Mouse (Mus musculus): ENCODE measurements at regions not wholly inside any gene's neighbourhood (a gene's known extent, or its start where the extent isn't known, plus 50 kb on each side); places are given as distances from the start of the nearest gene placed in this dataset.

- no peak overlapping the region for H3K4me3 ChIP-seq
- 81% methylated on average over 10 of the region's 10 CpGs for WGBS
- H3K36me3 ChIP-seq, result no peaks in the 10 kb centered on the region
- no peak for ATAC-seq (ENCODE audit: low FRiP score, low read depth)
- no peaks in the 10 kb centered on the region for H3K27me3 ChIP-seq (replicated peaks)
- H3K27ac ChIP-seq, result no peak overlapping the region
- no peak overlapping the region for H3K9ac ChIP-seq
- H3K4me2 ChIP-seq (replicated peaks), result no peak overlapping the region
- 0 out of 2 replicates have a peak, but pooled peaks cover 5% of the 10 kb centered on the region for H3K9me3 ChIP-seq
- no peaks in the 10 kb centered on the region for H3K4me1 ChIP-seq
These were observed 56.1 kb downstream of the Gm4791 start for GRCm38 (mm10) chr9:47054595-47054994.

GRCm38 (mm10) chr9:47055558-47055957, 57.0 kb downstream of the Gm4791 start:
- H3K4me1 ChIP-seq, result no peaks in the 10 kb centered on the region
- H3K4me3 ChIP-seq, result no peak overlapping the region
- H3K9ac ChIP-seq, result no peak overlapping the region
- 65% methylated on average over 6 of the region's 6 CpGs for WGBS
- no peak overlapping the region for H3K27ac ChIP-seq
- ATAC-seq (ENCODE audit: low FRiP score, low read depth), result no peak
- H3K36me3 ChIP-seq, result no peaks in the 10 kb centered on the region
- H3K9me3 ChIP-seq, result no peaks in the 10 kb centered on the region
- H3K27me3 ChIP-seq (replicated peaks), result no peaks in the 10 kb centered on the region
- no peak overlapping the region for H3K4me2 ChIP-seq (replicated peaks)

GRCm38 (mm10) chr9:47059339-47060005, 60.9 kb downstream of the Gm4791 start:
- H3K27ac ChIP-seq, result no peak overlapping the region
- 83% methylated on average over 7 of the region's 7 CpGs for WGBS
- ATAC-seq (ENCODE audit: low FRiP score, low read depth), result no peak
- no peak overlapping the region for H3K9ac ChIP-seq
- H3K4me1 ChIP-seq, result 0 out of 2 replicates have a peak, but pooled peaks cover 3% of the 10 kb centered on the region
- H3K4me3 ChIP-seq, result no peak overlapping the region
- no peaks in the 10 kb centered on the region for H3K9me3 ChIP-seq
- H3K4me2 ChIP-seq (replicated peaks), result no peak overlapping the region
- no peaks in the 10 kb centered on the region for H3K27me3 ChIP-seq (replicated peaks)
- H3K36me3 ChIP-seq, result no peaks in the 10 kb centered on the region

- H3K36me3 ChIP-seq, result no peaks in the 10 kb centered on the region
- no peak overlapping the region for H3K4me2 ChIP-seq (replicated peaks)
- H3K27ac ChIP-seq, result no peak overlapping the region
- 0 out of 2 replicates have a peak, but pooled peaks cover 3% of the 10 kb centered on the region for H3K4me1 ChIP-seq
- ATAC-seq (ENCODE audit: low FRiP score, low read depth), result no peak
- H3K9ac ChIP-seq, result no peak overlapping the region
- 78% methylated on average over 2 of the region's 2 CpGs for WGBS
- no peak overlapping the region for H3K4me3 ChIP-seq
- H3K27me3 ChIP-seq (replicated peaks), result no peaks in the 10 kb centered on the region
- no peaks in the 10 kb centered on the region for H3K9me3 ChIP-seq
These were observed 62.2 kb downstream of the Gm4791 start for GRCm38 (mm10) chr9:47060757-47061156.

GRCm38 (mm10) chr9:47062516-47062915, 64.0 kb downstream of the Gm4791 start:
- Histone ChIP-seq H3K4me1 (0 out of 2 replicates have a peak, but pooled peaks cover 3% of the 10 kb centered on the region), H3K4me2 (replicated peaks) (no peak overlapping the region), H3K27me3 (replicated peaks) (no peaks in the 10 kb centered on the region), H3K27ac (no peak overlapping the region), H3K4me3 (no peak overlapping the region), H3K36me3 (no peaks in the 10 kb centered on the region), H3K9me3 (no peaks in the 10 kb centered on the region), H3K9ac (no peak overlapping the region)
- no peak for ATAC-seq (ENCODE audit: low FRiP score, low read depth)
- WGBS, result 83% methylated on average over 7 of the region's 7 CpGs

- Histone ChIP-seq H3K27me3 (replicated peaks) (no peaks in the 10 kb centered on the region), H3K4me2 (replicated peaks) (no peak overlapping the region), H3K9me3 (no peaks in the 10 kb centered on the region), H3K4me3 (no peak overlapping the region), H3K27ac (no peak overlapping the region), H3K4me1 (0 out of 2 replicates have a peak, but pooled peaks cover 3% of the 10 kb centered on the region), H3K36me3 (no peaks in the 10 kb centered on the region), H3K9ac (no peak overlapping the region)
- 81% methylated on average over 5 of the region's 5 CpGs for WGBS
- ATAC-seq (ENCODE audit: low FRiP score, low read depth), result no peak
These were observed 65.2 kb downstream of the Gm4791 start for GRCm38 (mm10) chr9:47063751-47064150.

GRCm38 (mm10) chr9:47064463-47065032, 66.0 kb downstream of the Gm4791 start:
- ATAC-seq (ENCODE audit: low FRiP score, low read depth), result no peak
- no peaks in the 10 kb centered on the region for H3K9me3 ChIP-seq
- H3K4me3 ChIP-seq, result no peak overlapping the region
- H3K4me2 ChIP-seq (replicated peaks), result no peak overlapping the region
- H3K27ac ChIP-seq, result no peak overlapping the region
- 60% methylated on average over 5 of the region's 5 CpGs for WGBS
- no peak overlapping the region for H3K9ac ChIP-seq
- H3K36me3 ChIP-seq, result no peaks in the 10 kb centered on the region
- H3K27me3 ChIP-seq (replicated peaks), result no peaks in the 10 kb centered on the region
- H3K4me1 ChIP-seq, result peaks cover 7% of the 10 kb centered on the region

- no peak for ATAC-seq (ENCODE audit: low FRiP score, low read depth)
- Histone ChIP-seq H3K4me2 (replicated peaks) (no peak overlapping the region), H3K27ac (no peak overlapping the region)
These were observed 70.9 kb downstream of the Gm4791 start for GRCm38 (mm10) chr9:47069436-47069835.

GRCm38 (mm10) chr9:47070958-47071357, 72.4 kb downstream of the Gm4791 start:
- H3K4me1 ChIP-seq, result peaks cover 14% of the 10 kb centered on the region
- WGBS, result 97% methylated on average over 5 of the region's 5 CpGs
- ATAC-seq (ENCODE audit: low FRiP score, low read depth), result no peak

More at GRCm38 (mm10) chr9:47069436-47069835, 70.9 kb downstream of the Gm4791 start:
- Histone ChIP-seq H3K27me3 (replicated peaks) (no peaks in the 10 kb centered on the region), H3K36me3 (no peaks in the 10 kb centered on the region), H3K4me3 (no peak overlapping the region), H3K9me3 (no peaks in the 10 kb centered on the region), H3K9ac (no peak overlapping the region), H3K4me1 (peaks cover 6% of the 10 kb centered on the region)
- 34% methylated on average over 5 of the region's 5 CpGs for WGBS

GRCm38 (mm10) chr9:47076946-47077345, 78.4 kb downstream of the Gm4791 start:
- Histone ChIP-seq H3K4me2 (replicated peaks) (no peak overlapping the region), H3K36me3 (no peaks in the 10 kb centered on the region), H3K9ac (no peak overlapping the region), H3K27ac (no peak overlapping the region), H3K27me3 (replicated peaks) (no peaks in the 10 kb centered on the region), H3K4me1 (peaks cover 18% of the 10 kb centered on the region), H3K4me3 (no peak overlapping the region), H3K9me3 (no peaks in the 10 kb centered on the region)
- WGBS, result 17% methylated on average over 6 of the region's 6 CpGs
- ATAC-seq (ENCODE audit: low FRiP score, low read depth), result no peak

More at GRCm38 (mm10) chr9:47070958-47071357, 72.4 kb downstream of the Gm4791 start:
- Histone ChIP-seq H3K36me3 (no peaks in the 10 kb centered on the region), H3K9me3 (no peaks in the 10 kb centered on the region), H3K4me3 (no peak overlapping the region), H3K27me3 (replicated peaks) (no peaks in the 10 kb centered on the region), H3K27ac (no peak overlapping the region), H3K9ac (no peak overlapping the region), H3K4me2 (replicated peaks) (no peak overlapping the region)

GRCm38 (mm10) chr9:47077416-47077815, 78.9 kb downstream of the Gm4791 start:
- Histone ChIP-seq H3K9ac (no peak overlapping the region), H3K4me3 (no peak overlapping the region), H3K36me3 (no peaks in the 10 kb centered on the region), H3K27me3 (replicated peaks) (no peaks in the 10 kb centered on the region), H3K4me2 (replicated peaks) (no peak overlapping the region), H3K9me3 (no peaks in the 10 kb centered on the region), H3K4me1 (peaks cover 18% of the 10 kb centered on the region), H3K27ac (no peak overlapping the region)
- ATAC-seq (ENCODE audit: low FRiP score, low read depth), result no peak
- WGBS, result 29% methylated on average over 2 of the region's 2 CpGs

- no peak for ATAC-seq (ENCODE audit: low FRiP score, low read depth)
- Histone ChIP-seq H3K9me3 (no peaks in the 10 kb centered on the region), H3K4me1 (peaks cover 18% of the 10 kb centered on the region), H3K27me3 (replicated peaks) (no peaks in the 10 kb centered on the region), H3K27ac (no peak overlapping the region), H3K4me2 (replicated peaks) (no peak overlapping the region), H3K4me3 (no peak overlapping the region), H3K9ac (no peak overlapping the region), H3K36me3 (no peaks in the 10 kb centered on the region)
- WGBS, result 96% methylated on average over 3 of the region's 3 CpGs
These were observed 79.4 kb downstream of the Gm4791 start for GRCm38 (mm10) chr9:47077945-47078344.

- no peaks in the 10 kb centered on the region for H3K9me3 ChIP-seq
- H3K4me1 ChIP-seq, result peaks cover 8% of the 10 kb centered on the region
- WGBS, result 96% methylated on average over 6 of the region's 6 CpGs
- H3K4me2 ChIP-seq (replicated peaks), result no peak overlapping the region
- H3K27ac ChIP-seq, result no peak overlapping the region
- no peaks in the 10 kb centered on the region for H3K36me3 ChIP-seq
- H3K27me3 ChIP-seq (replicated peaks), result no peaks in the 10 kb centered on the region
- H3K9ac ChIP-seq, result no peak overlapping the region
- ATAC-seq (ENCODE audit: low FRiP score, low read depth), result no peak
- no peak overlapping the region for H3K4me3 ChIP-seq
These were observed 82.9 kb downstream of the Gm4791 start for GRCm38 (mm10) chr9:47081407-47081806.
